Mouse (Mus musculus) cerebellum, adult 11 months (tissue): ENCODE measurements around the gene Slc16a3.

Experiments used
- DNase-seq: peaks from one replicate; pipeline ENCODE4 v3.0.0; 2022

The Slc16a3 gene

GRCm38 (mm10) chr11:120948328-120948727, at the start of gene Slc16a3:
Gene Slc16a3, plus strand, starts transcription at chr11:120948480.
- no peak for DNase-seq

DNA sequence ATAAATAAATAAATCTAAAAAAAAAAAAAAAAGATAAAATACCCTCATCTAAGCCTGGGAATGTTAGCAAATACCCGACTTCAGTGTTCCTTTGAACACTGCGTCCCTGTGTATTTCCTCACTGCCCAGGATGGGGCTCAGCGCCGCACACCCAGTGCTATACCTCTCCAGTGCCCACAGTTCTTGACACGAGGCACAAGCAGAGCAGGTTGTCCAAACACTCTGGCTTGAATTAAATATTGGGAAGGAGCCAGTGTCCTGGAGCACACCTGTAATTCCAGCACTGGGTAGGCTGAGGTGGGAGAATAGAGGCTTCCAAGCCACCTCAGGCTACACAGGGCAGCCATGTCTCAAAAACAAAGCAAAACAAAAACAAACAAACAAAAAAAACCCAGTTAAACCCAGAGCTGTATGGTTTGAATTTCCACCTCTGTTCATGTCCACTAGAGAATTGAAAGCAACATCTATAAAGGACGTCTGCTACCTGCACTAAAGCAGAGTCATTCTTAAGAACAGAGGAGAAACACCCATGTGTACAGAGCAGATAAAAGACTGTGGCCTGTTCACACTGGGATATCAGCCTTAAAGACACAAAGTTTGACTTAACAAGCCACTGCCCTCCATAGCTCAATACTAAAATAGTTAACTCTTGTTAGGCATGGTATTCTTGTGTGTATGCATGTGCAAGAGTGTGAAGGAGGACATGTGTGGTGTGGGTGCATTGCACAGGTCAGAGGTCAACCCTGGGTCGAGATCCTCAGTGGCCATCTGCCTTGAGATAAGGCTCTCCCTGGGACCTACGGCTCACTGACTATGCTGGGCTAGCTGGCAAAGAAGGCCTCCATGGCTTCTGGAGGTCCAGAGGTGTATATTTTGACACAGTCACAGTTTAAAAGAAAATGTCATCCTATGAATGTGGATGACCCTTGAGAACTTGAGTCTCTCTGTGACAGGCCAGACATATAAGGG, 47.7 kb upstream of the Slc16a3 start:
- no peak for DNase-seq

DNA sequence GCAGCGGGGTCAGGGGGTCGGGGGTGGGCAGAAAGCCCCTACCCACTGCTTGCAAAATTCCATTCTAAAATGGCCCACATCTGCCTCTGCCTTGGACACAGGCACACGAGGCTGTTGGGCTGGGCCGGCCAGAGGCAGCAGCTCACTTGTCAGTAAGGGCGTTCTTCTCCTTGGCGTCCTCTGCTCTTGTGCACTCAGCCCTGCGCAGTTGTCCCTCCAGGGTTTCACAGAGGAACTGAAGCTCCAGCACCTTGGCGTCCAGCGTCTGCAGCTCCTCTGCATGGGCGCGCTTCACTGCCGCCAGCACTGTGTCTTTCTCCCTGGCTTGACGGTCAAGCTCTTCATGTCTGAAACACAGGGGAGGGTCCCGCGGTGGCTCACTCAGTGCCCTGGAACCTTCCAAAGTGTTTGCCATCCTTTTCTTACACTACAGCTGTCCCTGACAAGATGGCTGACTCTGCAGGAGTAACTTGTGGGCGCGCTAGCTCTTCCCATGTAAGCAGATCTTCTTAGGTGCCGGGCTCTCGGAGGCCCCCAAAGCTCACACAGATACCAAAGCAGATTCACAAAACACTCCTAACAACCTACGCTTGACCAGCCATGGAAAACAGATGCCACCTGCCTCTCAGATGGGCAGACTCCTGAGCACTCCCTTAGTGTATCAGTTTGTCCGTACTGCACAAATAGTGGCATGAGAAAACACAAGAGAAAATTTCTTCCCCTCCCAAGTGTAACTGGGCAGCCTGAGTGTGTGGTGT, 46.4 kb upstream of the Slc16a3 start:
- no peak for DNase-seq

DNA sequence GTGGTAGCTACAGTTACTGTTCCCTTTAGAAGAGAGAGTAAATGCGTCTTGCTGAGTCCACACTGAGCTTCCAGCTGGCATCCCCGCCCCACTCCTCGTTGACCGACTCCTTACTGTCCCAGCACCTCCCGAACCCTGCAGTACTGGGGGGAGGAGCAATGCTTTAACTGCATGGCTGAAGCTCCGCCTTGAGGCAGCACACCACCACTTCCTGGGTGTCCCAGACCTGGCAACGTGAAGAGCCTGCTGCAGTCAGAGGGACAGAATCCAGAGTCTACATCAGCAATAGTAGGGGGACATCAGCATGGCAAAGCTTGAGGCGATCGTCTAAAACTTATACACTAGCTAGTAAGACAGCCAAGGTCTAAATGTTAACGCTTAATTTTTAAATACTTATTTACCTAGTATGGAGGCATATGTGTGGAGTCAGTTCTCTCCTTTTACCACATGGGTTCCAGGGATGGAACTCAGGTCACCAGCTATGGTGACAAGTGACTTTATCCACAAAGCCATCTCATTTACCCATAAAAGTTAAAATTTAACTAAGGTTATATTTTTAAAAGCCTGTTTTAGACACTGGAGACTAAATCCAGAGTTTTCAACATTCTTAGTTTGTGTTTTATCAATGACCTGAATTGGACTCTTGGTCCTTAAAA, 45.7 kb upstream of the Slc16a3 start:
- DNase-seq: no peak

DNA sequence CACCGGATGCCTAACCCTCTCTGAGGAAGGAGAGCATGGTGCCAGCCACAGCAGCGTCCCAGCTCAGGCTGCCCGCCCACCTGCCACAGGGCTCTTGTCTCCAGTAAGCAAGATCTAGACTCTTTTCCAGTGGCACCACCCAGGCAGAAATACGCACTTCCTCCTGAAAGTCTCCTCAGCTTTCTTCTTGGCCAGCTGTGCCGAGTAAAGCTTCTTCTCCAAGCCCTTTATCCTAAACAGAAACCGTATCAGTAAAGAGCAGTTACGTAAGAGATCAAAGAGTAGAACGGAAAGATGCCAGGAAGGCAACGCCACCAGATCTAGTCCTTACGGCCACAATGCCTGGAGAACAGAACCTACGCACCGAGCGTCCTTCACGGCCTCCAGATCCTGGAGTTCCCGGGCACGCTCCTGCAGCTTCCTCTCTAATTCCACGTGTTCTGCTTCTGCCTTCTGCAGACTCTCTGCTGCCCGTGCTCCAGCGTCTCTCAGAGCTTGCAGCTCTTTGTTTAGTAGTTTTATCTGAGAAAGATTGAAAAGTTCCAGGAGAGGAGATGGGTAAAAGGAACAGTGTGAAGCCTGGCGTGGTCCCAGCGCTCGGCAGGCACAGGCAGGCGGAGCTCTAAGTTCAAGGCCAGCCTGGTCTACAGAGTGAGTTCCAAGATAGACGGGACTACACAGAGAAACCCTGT, 45.0 kb upstream of the Slc16a3 start:
- no peak for DNase-seq

- DNase-seq: no peak
Observed at GRCm38 (mm10) chr11:120904561-120904960, 43.7 kb upstream of the Slc16a3 start.

DNA sequence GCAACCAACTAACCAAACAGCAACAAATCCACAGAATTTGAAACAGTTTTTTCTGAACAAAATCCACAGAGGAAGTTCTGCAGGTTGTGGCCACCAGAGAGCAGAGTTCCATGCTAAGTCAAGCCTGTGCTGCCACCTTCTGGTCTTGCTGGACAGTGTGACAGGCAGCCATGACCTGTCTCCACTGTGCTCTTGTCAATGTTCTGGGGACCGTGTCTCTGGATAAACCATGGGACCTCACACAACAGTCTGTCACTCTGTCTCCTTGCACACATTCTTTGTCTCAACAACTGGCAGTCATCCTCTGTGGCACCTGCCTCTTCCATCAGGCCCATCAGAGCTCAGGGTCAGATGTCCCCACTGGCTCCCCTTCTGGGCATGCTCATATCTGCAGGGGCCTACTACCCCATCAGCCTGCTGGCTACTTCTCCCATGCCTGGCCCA, 42.8 kb upstream of the Slc16a3 start:
- DNase-seq: peak; percentile 57

- DNase-seq: no peak
Observed at GRCm38 (mm10) chr11:120913796-120914195, 34.5 kb upstream of the Slc16a3 start.

- no peak for DNase-seq
Observed at GRCm38 (mm10) chr11:120916477-120916876, 31.8 kb upstream of the Slc16a3 start.

GRCm38 (mm10) chr11:120917756-120918155, 30.5 kb upstream of the Slc16a3 start:
- no peak for DNase-seq

- DNase-seq: no peak
Observed at GRCm38 (mm10) chr11:120922528-120922927, 25.8 kb upstream of the Slc16a3 start.

GRCm38 (mm10) chr11:120928468-120928867, 19.8 kb upstream of the Slc16a3 start:
- DNase-seq: no peak

DNA sequence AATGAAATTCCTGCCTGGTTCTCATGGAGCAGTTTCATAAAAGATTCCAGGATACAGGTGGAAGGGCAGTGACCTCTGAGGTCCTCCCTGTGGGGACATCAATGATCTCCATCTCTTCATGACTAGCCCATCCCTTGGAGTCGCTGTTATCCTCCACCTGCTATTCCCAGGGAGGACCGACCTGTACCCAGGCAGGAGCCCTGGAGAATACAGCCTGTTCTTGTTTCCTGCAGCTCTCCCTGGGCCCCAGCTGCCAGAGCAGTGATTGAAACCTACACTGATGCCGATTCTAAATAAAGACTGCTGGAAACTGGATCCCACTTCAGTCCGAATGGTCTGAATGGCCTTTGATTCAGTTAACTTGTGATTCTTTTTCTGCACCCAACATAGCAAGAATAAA, 16.8 kb upstream of the Slc16a3 start:
- DNase-seq: no peak

DNA sequence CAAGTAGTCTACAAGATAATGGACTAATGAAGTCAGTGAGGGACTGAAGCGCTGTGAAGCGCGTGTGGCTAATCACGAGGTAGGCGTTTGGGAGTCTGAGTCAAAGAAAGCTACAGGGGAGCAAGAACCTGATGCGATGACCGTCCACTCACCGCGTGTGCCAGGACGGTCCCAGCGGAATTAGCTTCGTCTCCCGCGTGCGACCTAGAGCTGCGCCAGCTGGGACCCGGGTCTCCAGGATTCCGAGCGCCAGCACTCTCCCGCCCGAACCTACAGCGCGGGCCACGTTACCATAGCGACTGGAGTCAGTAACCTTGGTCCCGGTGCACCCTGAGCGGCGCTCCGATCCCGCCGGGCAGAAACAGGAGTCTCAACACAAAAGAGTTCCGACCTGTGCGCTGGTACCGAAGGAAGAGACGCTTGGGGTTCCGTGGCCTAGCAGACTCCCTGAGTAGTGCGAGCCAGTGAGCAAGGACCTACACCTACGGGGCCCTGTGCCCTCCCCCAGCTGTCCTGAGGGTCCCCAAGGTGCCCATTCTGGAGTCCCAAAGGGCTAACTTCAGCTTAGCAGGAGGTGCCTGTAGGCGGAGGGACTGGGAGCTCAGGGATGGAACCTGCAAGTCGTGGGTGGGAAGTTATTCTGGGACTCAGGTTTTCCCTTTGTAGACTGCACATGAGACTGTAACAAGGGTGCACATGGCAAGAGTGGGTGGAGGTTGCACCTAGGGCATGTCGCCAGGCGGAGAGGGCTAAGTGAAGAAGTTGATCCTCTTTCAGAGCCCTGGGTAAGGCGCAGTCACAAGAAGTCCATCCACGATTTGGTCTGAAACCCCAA, 15.5 kb upstream of the Slc16a3 start, which contains the start of gene Ccdc57:
Ccdc57 (minus strand) TSS at position 309 of the 835 bp plus-strand sequence.
- peak; percentile 88 for DNase-seq

DNA sequence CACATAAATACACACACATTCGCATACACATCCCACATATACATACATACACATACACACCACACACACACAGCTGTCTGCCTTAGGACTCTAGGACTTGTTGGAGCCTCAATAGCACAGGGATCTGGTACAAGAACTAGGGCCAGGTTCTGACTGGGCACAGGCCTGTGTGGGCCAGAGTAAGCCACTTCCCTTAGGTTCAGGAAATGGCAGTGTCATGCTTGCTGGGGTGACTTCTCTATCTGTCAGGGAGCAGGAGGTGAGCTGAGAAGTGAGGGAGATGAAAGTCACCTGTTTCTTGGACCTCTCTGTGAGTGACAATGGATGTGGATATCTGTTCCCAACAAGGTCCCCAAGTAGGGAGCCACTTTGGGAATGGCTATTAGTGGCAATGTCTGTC, 10.3 kb upstream of the Slc16a3 start:
- no peak for DNase-seq

DNA sequence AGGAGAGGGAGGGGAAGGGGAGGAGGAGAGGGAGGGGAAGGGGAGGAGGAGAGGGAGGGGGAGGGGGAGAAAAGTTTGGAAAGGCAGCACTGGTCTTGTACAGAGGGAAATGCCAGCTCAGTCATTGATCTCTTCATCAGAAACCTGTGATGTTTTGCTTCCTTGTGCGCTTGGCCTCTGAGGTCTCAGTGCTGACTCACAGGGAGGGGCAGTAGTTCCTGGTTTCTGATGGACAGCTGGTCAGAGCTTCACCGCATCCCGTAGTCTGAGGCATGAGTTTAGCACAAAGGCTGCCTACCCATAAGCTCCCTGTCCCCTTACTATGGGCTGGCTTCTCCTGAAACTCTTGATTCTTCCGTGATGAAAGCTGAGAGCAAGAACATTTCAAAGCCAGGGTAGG, 9.5 kb upstream of the Slc16a3 start:
- DNase-seq: no peak

GRCm38 (mm10) chr11:120939712-120940341, 8.5 kb upstream of the Slc16a3 start:
- no peak for DNase-seq

DNA sequence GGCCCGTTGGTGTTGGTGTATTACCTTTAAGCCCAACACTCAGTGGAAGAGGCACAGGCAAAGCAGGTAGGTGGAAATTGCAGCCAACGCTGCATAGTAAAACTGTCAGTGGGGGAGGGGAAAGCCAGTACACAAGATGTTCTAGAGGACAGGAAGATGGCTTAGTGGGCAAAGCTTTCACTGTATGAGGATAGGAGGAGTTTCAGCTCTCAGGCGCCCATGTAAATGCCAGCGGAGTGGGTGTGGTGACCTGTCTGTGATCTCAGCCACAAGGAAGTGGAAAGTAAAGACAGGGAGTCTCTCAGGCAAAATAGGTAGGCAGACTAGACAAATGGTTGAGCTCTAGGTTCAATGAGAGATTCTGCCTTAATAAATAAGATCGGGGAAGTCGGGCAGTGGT, 7.3 kb upstream of the Slc16a3 start:
- no peak for DNase-seq

GRCm38 (mm10) chr11:120945266-120945665, 3.0 kb upstream of the Slc16a3 start:
- no peak for DNase-seq

DNA sequence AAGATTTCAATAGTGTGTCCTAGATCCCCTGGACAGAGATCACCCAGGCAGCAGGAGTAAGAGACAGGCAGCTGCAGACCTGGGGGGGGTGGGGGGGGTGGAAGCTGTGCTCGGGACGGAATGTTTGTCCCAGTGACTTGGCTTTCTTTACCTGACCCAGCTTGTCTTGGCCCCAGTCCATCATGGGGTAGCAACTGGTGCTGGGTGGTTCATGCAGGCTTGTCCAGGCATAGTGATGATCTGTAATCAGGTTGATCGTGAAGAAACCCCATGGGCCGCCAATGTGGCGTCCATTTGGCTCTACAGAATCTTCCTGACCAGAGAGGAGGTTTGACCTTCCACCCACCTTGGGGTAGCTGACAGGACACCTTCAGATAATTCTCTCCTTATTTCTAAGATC, 2.4 kb upstream of the Slc16a3 start:
- DNase-seq: no peak
